Mouse (Mus musculus) CD8-positive naive resting alpha-beta T cell, adult 2 months (primary cell): ENCODE data around the gene Csf2ra.
"Not testable (repeated sequence)": the region's sequence is repeated elsewhere in the genome, so short reads cannot be mapped to it uniquely, and the experiment has no call there.

Experiments used
- DNase-seq, 2 experiments: peaks; one replicate each; pipeline ENCODE4 v3.0.0; 2022; ENCODE audit warnings: low read depth in 2 of 2, low spot score in 2 of 2

Csf2ra gene

GRCm38 (mm10) chr19:61227941-61228701, at the start of gene Csf2ra:
Gene Csf2ra (minus strand): TSS chr19:61228429.
- DNase-seq: no peak

- no peak for DNase-seq
Measured at GRCm38 (mm10) chr19:61275446-61275845, 47.2 kb upstream of the Csf2ra start.

- DNase-seq: not testable (repeated sequence)
Measured at GRCm38 (mm10) chr19:61269141-61269540, 40.9 kb upstream of the Csf2ra start.

- DNase-seq: peak in 1 of 2 experiments; percentile 8
Measured at GRCm38 (mm10) chr19:61267141-61267540, 38.9 kb upstream of the Csf2ra start.

- peak; percentile 16 to 50 for DNase-seq
Measured at GRCm38 (mm10) chr19:61266651-61267050, 38.4 kb upstream of the Csf2ra start.

GRCm38 (mm10) chr19:61266246-61266615, 38.0 kb upstream of the Csf2ra start:
- peak; percentile 44 to 52 for DNase-seq

GRCm38 (mm10) chr19:61265349-61266245, 37.4 kb upstream of the Csf2ra start:
- DNase-seq: peak; percentile 43 to 66

GRCm38 (mm10) chr19:61264933-61265332, 36.7 kb upstream of the Csf2ra start:
- DNase-seq: no peak

GRCm38 (mm10) chr19:61264227-61264626, 36.0 kb upstream of the Csf2ra start:
- DNase-seq: no peak

- no peak for DNase-seq
Measured at GRCm38 (mm10) chr19:61261241-61261640, 33.0 kb upstream of the Csf2ra start.

GRCm38 (mm10) chr19:61257733-61258132, 29.5 kb upstream of the Csf2ra start:
- DNase-seq: no peak

GRCm38 (mm10) chr19:61256166-61256887, 28.1 kb upstream of the Csf2ra start:
- DNase-seq: no peak

GRCm38 (mm10) chr19:61247334-61247733, 19.1 kb upstream of the Csf2ra start:
- not testable (repeated sequence) for DNase-seq

- no peak for DNase-seq
Measured at GRCm38 (mm10) chr19:61244721-61245436, 16.6 kb upstream of the Csf2ra start.

- no peak for DNase-seq
Measured at GRCm38 (mm10) chr19:61237967-61238366, 9.7 kb upstream of the Csf2ra start.

GRCm38 (mm10) chr19:61234532-61234931, 6.3 kb upstream of the Csf2ra start:
- no peak for DNase-seq

GRCm38 (mm10) chr19:61226928-61227854, 1.0 kb downstream of the Csf2ra start:
- peak; percentile 78 to 84 for DNase-seq

- peak; percentile 59 to 66 for DNase-seq
Measured at GRCm38 (mm10) chr19:61226401-61226927, 1.8 kb downstream of the Csf2ra start.
